ENCODE assay signal across 27 mouse cellular contexts in the genomic region with DNA sequence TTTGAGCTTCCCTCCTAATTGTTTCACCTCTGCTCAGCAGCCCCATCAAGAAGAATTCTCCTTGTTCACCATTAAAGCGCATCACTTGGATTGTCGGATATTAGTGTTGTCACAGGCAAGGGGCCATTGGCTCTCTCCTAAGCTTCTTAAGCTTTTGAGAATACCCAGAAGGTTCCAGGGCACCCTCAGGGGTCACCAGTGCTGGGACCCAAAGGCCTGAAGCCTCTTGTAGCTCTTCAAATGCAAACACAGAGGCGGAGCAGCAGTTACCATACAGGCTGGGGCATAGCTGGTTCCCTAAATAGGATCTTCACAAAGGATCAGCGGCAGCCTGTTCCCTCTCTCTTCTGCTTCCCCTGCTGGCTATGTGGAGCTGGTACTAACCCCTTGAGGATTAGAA.
DNase-seq lines count a peak whose midpoint lies in the region; ATAC-seq and TF ChIP-seq lines count a peak whose summit lies in the region.
"Had no signal": no experiment of that assay in that cellular context is flagged by ENCODE, and none has a peak within 500 bp of the region (broad histone marks: within the 10 kb centered on the region; RNA-seq: fewer than 3 reads in every experiment).

No protein-coding gene starts in this region.

- H3K36me3 ChIP-seq in hindbrain, embryonic 10.5 days, result no peaks in the 10 kb centered on the region
- H3K36me3 ChIP-seq in hindbrain, embryonic 11.5 days (ENCODE audit: control insufficient read depth, insufficient read depth, low read length), result no peaks in the 10 kb centered on the region
- no peaks in the 10 kb centered on the region for H3K36me3 ChIP-seq in midbrain, embryonic 12.5 days
- no peaks in the 10 kb centered on the region for H3K36me3 ChIP-seq in midbrain, postnatal 0 days (ENCODE audit: insufficient read depth, low read length)
- H3K36me3 ChIP-seq: embryonic facial prominence, embryonic 12.5 days; embryonic facial prominence, embryonic 15.5 days; forebrain, embryonic 12.5 days; heart, embryonic 10.5 days; heart, embryonic 13.5 days; hindbrain, embryonic 13.5 days; intestine, embryonic 15.5 days had no signal

- no peak overlapping the region for H3K4me2 ChIP-seq in hindbrain, embryonic 11.5 days (replicated peaks; ENCODE audit: low read depth, low read length)
- no peak overlapping the region for H3K4me2 ChIP-seq in midbrain, embryonic 12.5 days (replicated peaks)
- no peak overlapping the region for H3K4me2 ChIP-seq in midbrain, postnatal 0 days (ENCODE audit: low read depth, low read length, poor library complexity, severe bottlenecking)
- H3K4me2 ChIP-seq: embryonic facial prominence, embryonic 12.5 days; embryonic facial prominence, embryonic 15.5 days; forebrain, embryonic 12.5 days; heart, embryonic 13.5 days; hindbrain, embryonic 13.5 days; intestine, embryonic 15.5 days had no signal

- H3K4me3 ChIP-seq in hindbrain, embryonic 10.5 days, result no peak overlapping the region
- H3K4me3 ChIP-seq in hindbrain, embryonic 11.5 days (ENCODE audit: low read depth, low read length), result no peak overlapping the region
- no peak overlapping the region for H3K4me3 ChIP-seq in midbrain, embryonic 12.5 days
- H3K4me3 ChIP-seq in midbrain, postnatal 0 days (ENCODE audit: low read depth, low read length), result no peak overlapping the region
- H3K4me3 ChIP-seq: embryonic facial prominence, embryonic 12.5 days; embryonic facial prominence, embryonic 15.5 days; forebrain, embryonic 12.5 days; heart, adult 2 months; heart, embryonic 10.5 days; heart, embryonic 13.5 days; hindbrain, embryonic 13.5 days; intestine, embryonic 15.5 days had no signal

- TF ChIP-seq CTCF in midbrain, postnatal 0 days (IDR thresholded peaks at IDR 0.05), result no peak

- peak overlapping the region; percentile 43; the same call in 1 of the 2 replicates for H3K27ac ChIP-seq in hindbrain, embryonic 10.5 days
- no peak overlapping the region for H3K27ac ChIP-seq in hindbrain, embryonic 11.5 days (ENCODE audit: low read depth, low read length)
- H3K27ac ChIP-seq in midbrain, embryonic 12.5 days (replicated peaks), result no peak overlapping the region
- H3K27ac ChIP-seq in midbrain, postnatal 0 days (ENCODE audit: low read depth, low read length), result no peak overlapping the region
- H3K27ac ChIP-seq: embryonic facial prominence, embryonic 12.5 days; embryonic facial prominence, embryonic 15.5 days; forebrain, embryonic 12.5 days; heart, adult 2 months; heart, embryonic 10.5 days; heart, embryonic 13.5 days; hindbrain, embryonic 13.5 days; intestine, embryonic 15.5 days had no signal

- H3K27me3 ChIP-seq in hindbrain, embryonic 10.5 days (ENCODE audit: insufficient read depth, poor library complexity, severe bottlenecking), result peaks cover 44% of the 10 kb centered on the region
- H3K27me3 ChIP-seq in hindbrain, embryonic 11.5 days (ENCODE audit: control insufficient read depth, insufficient read depth, low read length), result 0 out of 2 replicates have a peak, but pooled peaks cover 4% of the 10 kb centered on the region
- peaks cover 68% of the 10 kb centered on the region for H3K27me3 ChIP-seq in midbrain, embryonic 12.5 days
- 0 out of 2 replicates have a peak, but pooled peaks cover 3% of the 10 kb centered on the region for H3K27me3 ChIP-seq in midbrain, postnatal 0 days (ENCODE audit: insufficient read depth, low read length)
- H3K27me3 ChIP-seq: intestine, embryonic 15.5 days had no signal

- no peak overlapping the region for H3K9ac ChIP-seq in hindbrain, embryonic 11.5 days (ENCODE audit: low read depth, low read length)
- 0 out of 2 replicates have a peak overlapping the region, but pooled peaks have one; percentile 12 for H3K9ac ChIP-seq in midbrain, embryonic 12.5 days (replicated peaks)
- no peak overlapping the region for H3K9ac ChIP-seq in midbrain, postnatal 0 days (replicated peaks; ENCODE audit: low read length, poor library complexity, severe bottlenecking)
- H3K9ac ChIP-seq: embryonic facial prominence, embryonic 12.5 days; embryonic facial prominence, embryonic 15.5 days; forebrain, embryonic 12.5 days; heart, embryonic 13.5 days; hindbrain, embryonic 13.5 days; intestine, embryonic 15.5 days had no signal

- H3K9me3 ChIP-seq in hindbrain, embryonic 10.5 days, result no peaks in the 10 kb centered on the region
- H3K9me3 ChIP-seq in hindbrain, embryonic 11.5 days (ENCODE audit: control insufficient read depth, low read length), result no peaks in the 10 kb centered on the region
- H3K9me3 ChIP-seq in midbrain, embryonic 12.5 days, result no peaks in the 10 kb centered on the region
- no peaks in the 10 kb centered on the region for H3K9me3 ChIP-seq in midbrain, postnatal 0 days (ENCODE audit: low read length)
- H3K9me3 ChIP-seq: embryonic facial prominence, embryonic 12.5 days; embryonic facial prominence, embryonic 15.5 days; forebrain, embryonic 12.5 days; heart, embryonic 10.5 days; heart, embryonic 13.5 days; hindbrain, embryonic 13.5 days; intestine, embryonic 15.5 days had no signal

- no peak for ATAC-seq in hindbrain, embryonic 11.5 days (ENCODE audit: low FRiP score)
- ATAC-seq in midbrain, embryonic 12.5 days (ENCODE audit: low FRiP score, low read depth), result 0 out of 2 replicates have a peak, but pooled peaks have one; percentile 24
- ATAC-seq in midbrain, postnatal 0 days (ENCODE audit: low FRiP score), result no peak
- ATAC-seq: CD4-positive, CD25-positive, alpha-beta regulatory T cell, adult 4 months; forebrain, embryonic 16.5 days; hindbrain, embryonic 16.5 days; intestine, embryonic 15.5 days had no signal

- H3K4me1 ChIP-seq in hindbrain, embryonic 10.5 days (replicated peaks), result peaks cover 47% of the 10 kb centered on the region
- peaks cover 6% of the 10 kb centered on the region; the same call in 1 of the 2 replicates for H3K4me1 ChIP-seq in hindbrain, embryonic 11.5 days (replicated peaks; ENCODE audit: control insufficient read depth, insufficient read depth, low read length)
- peaks cover 32% of the 10 kb centered on the region for H3K4me1 ChIP-seq in midbrain, embryonic 12.5 days
- H3K4me1 ChIP-seq in midbrain, postnatal 0 days (ENCODE audit: insufficient read depth, low read length), result 0 out of 2 replicates have a peak, but pooled peaks cover 2% of the 10 kb centered on the region
- H3K4me1 ChIP-seq: heart, embryonic 10.5 days; heart, embryonic 13.5 days; intestine, embryonic 15.5 days had no signal

- 45% methylated on average over 4 of the region's 4 CpGs for WGBS in hindbrain, embryonic 10.5 days
- WGBS in hindbrain, embryonic 11.5 days, result 54% methylated on average over 4 of the region's 4 CpGs
- WGBS in midbrain, embryonic 12.5 days, result 16% methylated on average over 4 of the region's 4 CpGs
- 48% methylated on average over 4 of the region's 4 CpGs for WGBS in midbrain, postnatal 0 days

- no peak for DNase-seq in hindbrain, embryonic 10.5 days (ENCODE audit: low spot score)
- no peak for DNase-seq in hindbrain, embryonic 11.5 days (ENCODE audit: low spot score)
- DNase-seq in midbrain, postnatal 0 days (ENCODE audit: low spot score), result no peak
- DNase-seq in ZHBTc4 (ENCODE audit: low read depth, low spot score), result peak; percentile 24
- no peak for DNase-seq in urinary bladder, postnatal 4 days (ENCODE audit: low spot score in 2 of 2)
- DNase-seq: adrenal gland, adult 2 months; adrenal gland, postnatal 14 days; cerebellum, adult 11-12 months; cerebellum, adult 8-10 months; cerebellum, postnatal 10 days; cerebellum, postnatal 36 days; gastrocnemius, postnatal 10 days; gastrocnemius, postnatal 36 days; heart, adult 2 months; heart, postnatal 14 days; heart, postnatal 4 days had no signal
